Comparison of ENCODE assay signal across 8 mouse cellular contexts in genomic region chr8:114452781-114453221, GRCm38 (mm10). TPM values are rescaled to one million over a fixed set of nuclear protein-coding genes. Genes with fewer than 3 reads are reported as not detected.
DNase-seq lines count a peak whose midpoint lies in the region; ATAC-seq lines count a peak whose summit lies in the region.

No protein-coding gene starts in this region.

- ATAC-seq in CD4-positive, CD25-positive, alpha-beta regulatory T cell, adult 4 months: peak; percentile 95
- peak; percentile 94 for ATAC-seq in common myeloid progenitor, adult 5-6 weeks (replicated peaks; ENCODE audit: low read depth, poor library complexity, severe bottlenecking)
- ATAC-seq in neutrophil, adult 5-6 weeks (ENCODE audit: extremely low read depth, insufficient number of reproducible peaks, low FRiP score, poor library complexity, severe bottlenecking): peak; percentile 73

- peak; percentile 48 for DNase-seq in WW6 (ENCODE audit: low read depth, low spot score)
- peak; percentile 82 for DNase-seq in heart, adult 8-10 months (ENCODE audit: low spot score)
- DNase-seq in kidney, adult 8-10 months: peak; percentile 34 to 48
- peak; percentile 47 to 66 for DNase-seq in lung, adult 18-20 months
- peak; percentile 64 for DNase-seq in urinary bladder, postnatal 25 days (ENCODE audit: low spot score)

RNA-seq across cellular contexts. Expression of gene Wwox, which starts 13.3 kb away (rescaled TPM):
- polyA plus RNA-seq in CD4-positive, CD25-positive, alpha-beta regulatory T cell, adult 4 months (2017; shearing (Covaris generic)): 10 to 100 TPM; 13.6 to 20.6 TPM
- total RNA-seq in common myeloid progenitor, adult 5-6 weeks (2017): 9.8 and 11.8 TPM in 2 replicates
- 1 to 10 TPM; 3.8 to 6.4 (median 5.2) TPM for total RNA-seq in heart, adult 8-10 months (2022)
- total RNA-seq in neutrophil, adult 5-6 weeks (2017): 7.7 and 9.9 TPM in 2 replicates

RNA-seq across cellular contexts. Expression of gene Clec3a, which starts 34.9 kb away (rescaled TPM):
- not detected for polyA plus RNA-seq in CD4-positive, CD25-positive, alpha-beta regulatory T cell, adult 4 months (2017; shearing (Covaris generic))
- not detected in 2 replicates for total RNA-seq in common myeloid progenitor, adult 5-6 weeks (2017)
- total RNA-seq in heart, adult 8-10 months (2022): not detected
- not detected in 2 replicates for total RNA-seq in neutrophil, adult 5-6 weeks (2017)

Comparison
In these comparisons a context has a peak if more than half of its experiments do, and no peak if none do; other contexts are left out.
1. Peak in every context shown above with its lines: DNase-seq and ATAC-seq.